Mouse (Mus musculus): ENCODE results near the gene Gm17617. TPM values are rescaled to one million over a fixed set of nuclear protein-coding genes. Genes with fewer than 3 reads are reported as not detected.

The Gm17617 gene
- polyA plus RNA-seq, 1 experiment from 2014 or later: not detected

GRCm38 (mm10) chr13:55153951-55154350 lies 20.6 kb upstream of the Gm17617 start:
- Histone ChIP-seq H3K36me3 (ENCODE audit: control insufficient read depth, insufficient read depth, low read length) (no peaks in the 10 kb centered on the region), H3K27me3 (ENCODE audit: control insufficient read depth, insufficient read depth, low read length) (peaks cover 13% of the 10 kb centered on the region), H3K4me3 (ENCODE audit: low read depth, low read length) (no peak overlapping the region), H3K9ac (ENCODE audit: low read depth, low read length) (no peak overlapping the region), H3K4me1 (replicated peaks; ENCODE audit: control insufficient read depth, insufficient read depth, low read length) (peaks cover 2% of the 10 kb centered on the region; the same call in 1 of the 2 replicates), H3K27ac (ENCODE audit: low read depth, low read length) (no peak overlapping the region), H3K9me3 (ENCODE audit: control insufficient read depth, low read length) (no peaks in the 10 kb centered on the region), H3K4me2 (replicated peaks; ENCODE audit: low read depth, low read length) (no peak overlapping the region)
- WGBS: 87% methylated on average over 5 of the region's 5 CpGs
- no peak for ATAC-seq (ENCODE audit: low FRiP score)
- no peak for DNase-seq (ENCODE audit: low spot score)

GRCm38 (mm10) chr13:55152621-55153415 lies 19.5 kb upstream of the Gm17617 start, which contains the start of gene Fgfr4:
Gene Fgfr4 (plus strand): TSS chr13:55152640.
- H3K9ac ChIP-seq (ENCODE audit: low read depth, low read length): peak within 1 kb of the TSS; percentile 56
- H3K36me3 ChIP-seq (ENCODE audit: control insufficient read depth, insufficient read depth, low read length): no peaks in the 10 kb centered on the region
- DNase-seq (ENCODE audit: low spot score) (peak; percentile 59), ATAC-seq (ENCODE audit: low FRiP score) (0 out of 2 replicates have a peak, but pooled peaks have one; percentile 43)
- peaks cover 2% of the 10 kb centered on the region; the same call in 1 of the 2 replicates for H3K4me1 ChIP-seq (replicated peaks; ENCODE audit: control insufficient read depth, insufficient read depth, low read length)
- H3K9me3 ChIP-seq (ENCODE audit: control insufficient read depth, low read length): no peaks in the 10 kb centered on the region
- peaks cover 13% of the 10 kb centered on the region for H3K27me3 ChIP-seq (ENCODE audit: control insufficient read depth, insufficient read depth, low read length)
- H3K27ac ChIP-seq (ENCODE audit: low read depth, low read length): no peak within 1 kb of the TSS
- H3K4me2 ChIP-seq (replicated peaks; ENCODE audit: low read depth, low read length): peak within 1 kb of the TSS; percentile 97
- 2% methylated on average over 66 of the region's 68 CpGs for WGBS
- peak within 1 kb of the TSS; percentile 53 for H3K4me3 ChIP-seq (ENCODE audit: low read depth, low read length)

- no peak overlapping the region for H3K27ac ChIP-seq (ENCODE audit: low read depth, low read length)
- WGBS: 81% methylated on average over 2 of the region's 2 CpGs
- H3K36me3 ChIP-seq (ENCODE audit: control insufficient read depth, insufficient read depth, low read length): no peaks in the 10 kb centered on the region
- no peak for DNase-seq (ENCODE audit: low spot score)
- ATAC-seq (ENCODE audit: low FRiP score): no peak
- no peak overlapping the region for H3K4me3 ChIP-seq (ENCODE audit: low read depth, low read length)
- no peak overlapping the region for H3K9ac ChIP-seq (ENCODE audit: low read depth, low read length)
- H3K9me3 ChIP-seq (ENCODE audit: control insufficient read depth, low read length): no peaks in the 10 kb centered on the region
- H3K27me3 ChIP-seq (ENCODE audit: control insufficient read depth, insufficient read depth, low read length): no peaks in the 10 kb centered on the region
- no peak overlapping the region for H3K4me2 ChIP-seq (replicated peaks; ENCODE audit: low read depth, low read length)
- no peaks in the 10 kb centered on the region for H3K4me1 ChIP-seq (replicated peaks; ENCODE audit: control insufficient read depth, insufficient read depth, low read length)
These were observed 6.9 kb upstream of the Gm17617 start for GRCm38 (mm10) chr13:55140271-55140670.

- Histone ChIP-seq H3K36me3 (ENCODE audit: control insufficient read depth, insufficient read depth, low read length) (peaks cover 4% of the 10 kb centered on the region; the same call in 1 of the 2 replicates), H3K9ac (ENCODE audit: low read depth, low read length) (no peak overlapping the region), H3K4me3 (ENCODE audit: low read depth, low read length) (no peak overlapping the region), H3K4me2 (replicated peaks; ENCODE audit: low read depth, low read length) (no peak overlapping the region), H3K4me1 (replicated peaks; ENCODE audit: control insufficient read depth, insufficient read depth, low read length) (no peaks in the 10 kb centered on the region), H3K27ac (ENCODE audit: low read depth, low read length) (no peak overlapping the region), H3K9me3 (ENCODE audit: control insufficient read depth, low read length) (no peaks in the 10 kb centered on the region), H3K27me3 (ENCODE audit: control insufficient read depth, insufficient read depth, low read length) (no peaks in the 10 kb centered on the region)
- no peak for ATAC-seq (ENCODE audit: low FRiP score)
- WGBS: 8% methylated on average over 5 of the region's 5 CpGs
- peak; percentile 41 for DNase-seq (ENCODE audit: low spot score)
These were observed 2.0 kb upstream of the Gm17617 start for GRCm38 (mm10) chr13:55135382-55135781.

- ATAC-seq (ENCODE audit: low FRiP score): no peak
- Histone ChIP-seq H3K4me3 (ENCODE audit: low read depth, low read length) (no peak overlapping the region), H3K9me3 (ENCODE audit: control insufficient read depth, low read length) (no peaks in the 10 kb centered on the region), H3K36me3 (ENCODE audit: control insufficient read depth, insufficient read depth, low read length) (0 out of 2 replicates have a peak, but pooled peaks cover 4% of the 10 kb centered on the region), H3K9ac (ENCODE audit: low read depth, low read length) (no peak overlapping the region), H3K27me3 (ENCODE audit: control insufficient read depth, insufficient read depth, low read length) (no peaks in the 10 kb centered on the region), H3K27ac (ENCODE audit: low read depth, low read length) (no peak overlapping the region), H3K4me1 (replicated peaks; ENCODE audit: control insufficient read depth, insufficient read depth, low read length) (no peaks in the 10 kb centered on the region), H3K4me2 (replicated peaks; ENCODE audit: low read depth, low read length) (no peak overlapping the region)
- DNase-seq (ENCODE audit: low spot score): no peak
- WGBS: 93% methylated on average over 6 of the region's 6 CpGs
These were observed 8.4 kb downstream of the Gm17617 start for GRCm38 (mm10) chr13:55124903-55125302.

GRCm38 (mm10) chr13:55114375-55114774 lies 19.0 kb downstream of the Gm17617 start:
- Histone ChIP-seq H3K9me3 (ENCODE audit: control insufficient read depth, low read length) (no peaks in the 10 kb centered on the region), H3K36me3 (ENCODE audit: control insufficient read depth, insufficient read depth, low read length) (no peaks in the 10 kb centered on the region), H3K4me2 (replicated peaks; ENCODE audit: low read depth, low read length) (no peak overlapping the region), H3K9ac (ENCODE audit: low read depth, low read length) (no peak overlapping the region), H3K27ac (ENCODE audit: low read depth, low read length) (no peak overlapping the region), H3K27me3 (ENCODE audit: control insufficient read depth, insufficient read depth, low read length) (no peaks in the 10 kb centered on the region), H3K4me3 (ENCODE audit: low read depth, low read length) (no peak overlapping the region), H3K4me1 (replicated peaks; ENCODE audit: control insufficient read depth, insufficient read depth, low read length) (no peaks in the 10 kb centered on the region)
- no peak for DNase-seq (ENCODE audit: low spot score)
- WGBS: 89% methylated on average over 6 of the region's 6 CpGs
- ATAC-seq (ENCODE audit: low FRiP score): no peak

- Histone ChIP-seq H3K27me3 (ENCODE audit: control insufficient read depth, insufficient read depth, low read length) (no peaks in the 10 kb centered on the region), H3K4me3 (ENCODE audit: low read depth, low read length) (no peak overlapping the region), H3K9me3 (ENCODE audit: control insufficient read depth, low read length) (no peaks in the 10 kb centered on the region), H3K9ac (ENCODE audit: low read depth, low read length) (no peak overlapping the region), H3K4me1 (replicated peaks; ENCODE audit: control insufficient read depth, insufficient read depth, low read length) (peaks cover 3% of the 10 kb centered on the region; the same call in 1 of the 2 replicates), H3K27ac (ENCODE audit: low read depth, low read length) (no peak overlapping the region), H3K36me3 (ENCODE audit: control insufficient read depth, insufficient read depth, low read length) (no peaks in the 10 kb centered on the region), H3K4me2 (replicated peaks; ENCODE audit: low read depth, low read length) (no peak overlapping the region)
- ATAC-seq (ENCODE audit: low FRiP score): no peak
- WGBS: 88% methylated on average over 8 of the region's 8 CpGs
- DNase-seq (ENCODE audit: low spot score): no peak
These were observed 25.7 kb downstream of the Gm17617 start for GRCm38 (mm10) chr13:55107694-55108093.

- ATAC-seq (ENCODE audit: low FRiP score) (no peak), DNase-seq (ENCODE audit: low spot score) (no peak)
- Histone ChIP-seq H3K36me3 (ENCODE audit: control insufficient read depth, insufficient read depth, low read length) (no peaks in the 10 kb centered on the region), H3K4me3 (ENCODE audit: low read depth, low read length) (no peak overlapping the region), H3K9me3 (ENCODE audit: control insufficient read depth, low read length) (no peaks in the 10 kb centered on the region), H3K27ac (ENCODE audit: low read depth, low read length) (no peak overlapping the region), H3K4me1 (replicated peaks; ENCODE audit: control insufficient read depth, insufficient read depth, low read length) (peaks cover 3% of the 10 kb centered on the region; the same call in 1 of the 2 replicates), H3K27me3 (ENCODE audit: control insufficient read depth, insufficient read depth, low read length) (no peaks in the 10 kb centered on the region), H3K9ac (ENCODE audit: low read depth, low read length) (no peak overlapping the region), H3K4me2 (replicated peaks; ENCODE audit: low read depth, low read length) (no peak overlapping the region)
- 90% methylated on average over 4 of the region's 4 CpGs for WGBS
These were observed 26.2 kb downstream of the Gm17617 start for GRCm38 (mm10) chr13:55107116-55107515.

Measured in hindbrain, embryonic 11.5 days (tissue).